Mouse (Mus musculus) hindbrain, embryonic 16.5 days (tissue): Measurements from ENCODE around the gene Sec63. TPM values are rescaled to one million over a fixed set of nuclear protein-coding genes. Genes with fewer than 3 reads are reported as not detected.

Source experiments
- ATAC-seq: fragments of 200-750 bp; cut with Nextera tagmentation; 2 replicates; pipeline ENCODE4 v1.8.0; 2017; ENCODE audit warnings: moderate TSS enrichment, moderate library complexity
- H3K27ac ChIP-seq: fragments of 300-500 bp; sonication (generic); 2 replicates; pipeline ENCODE4 v1.5.1; 2014; ENCODE audit warnings: low read depth, mild to moderate bottlenecking, control low read depth, low read length, moderate library complexity
- H3K27me3 ChIP-seq: fragments of 300-500 bp; sonication (generic); replicated peaks from 2 replicates; pipeline ENCODE4 v1.6.1; 2014; ENCODE audit warnings: low read length; ENCODE audit not compliant: control insufficient read depth, insufficient read depth
- H3K36me3 ChIP-seq: fragments of 300-500 bp; sonication (generic); 2 replicates; pipeline ENCODE4 v1.6.1; 2014; ENCODE audit warnings: mild to moderate bottlenecking, low read length, moderate library complexity, mixed read lengths; ENCODE audit not compliant: control insufficient read depth, insufficient read depth
- H3K4me1 ChIP-seq: fragments of 300-500 bp; sonication (generic); 2 replicates; pipeline ENCODE4 v1.6.1; 2014; ENCODE audit warnings: low read depth, low read length; ENCODE audit not compliant: control insufficient read depth, insufficient read depth
- H3K4me2 ChIP-seq: fragments of 300-500 bp; sonication (generic); 2 replicates; pipeline ENCODE4 v1.6.1; 2014; ENCODE audit warnings: mild to moderate bottlenecking, low read length, control low read depth, moderate library complexity
- H3K4me3 ChIP-seq: fragments of 300-500 bp; sonication (generic); 2 replicates; pipeline ENCODE4 v1.5.1; 2014; ENCODE audit warnings: mild to moderate bottlenecking, low read length, control low read depth, moderate library complexity
- H3K9ac ChIP-seq: fragments of 300-500 bp; sonication (generic); 2 replicates; pipeline ENCODE4 v1.6.1; 2014; ENCODE audit warnings: low read depth, mild to moderate bottlenecking, control low read depth, low read length, moderate library complexity
- H3K9me3 ChIP-seq: fragments of 300-500 bp; sonication (generic); 2 replicates; pipeline ENCODE4 v1.6.1; 2014; ENCODE audit warnings: mild to moderate bottlenecking, low read length, moderate library complexity; ENCODE audit not compliant: control insufficient read depth
- WGBS: fragments of 180-500 bp; shearing (Covaris S2); extraction: QIAGEN DNeasy Blood & Tissue Kit; methylation state at CpG from one replicate; pipeline ENCODE4 v1.1.7; 2014; 5-methylcytosine and 5-hydroxymethylcytosine counted together
- polyA plus RNA-seq: library from polyadenylated mRNA; unstranded; fragments of >200 nt; fragmentation: Nextera tagmentation; extraction: Ambion mirVana; gene quantifications from 2 replicates; pipeline ENCODE4 v1.2.1, GENCODE M21; 2015

Sec63 gene
- polyA plus RNA-seq, result 16.6 and 18.1 TPM in 2 replicates

GRCm38 (mm10) chr10:42760999-42761900 is at the start of gene Sec63:
TSS of gene Sec63 (plus strand) at chr10:42761496.
- 1% methylated on average over 39 of the region's 81 CpGs for WGBS
- Histone ChIP-seq H3K9me3 (no peaks in the 10 kb centered on the region), H3K27me3 (no peaks in the 10 kb centered on the region), H3K4me2 (peak within 1 kb of the TSS; percentile 87), H3K4me3 (peak within 1 kb of the TSS; percentile 98), H3K27ac (peak within 1 kb of the TSS; percentile 94), H3K4me1 (peaks cover 19% of the 10 kb centered on the region), H3K36me3 (no peaks in the 10 kb centered on the region), H3K9ac (peak within 1 kb of the TSS; percentile 98)
- peak; percentile 97 for ATAC-seq

GRCm38 (mm10) chr10:42714676-42715075 is 46.6 kb upstream of the Sec63 start:
- Histone ChIP-seq H3K27me3 (no peaks in the 10 kb centered on the region; the same call in 1 of the 2 replicates), H3K4me3 (no peak overlapping the region), H3K9ac (no peak overlapping the region), H3K9me3 (no peaks in the 10 kb centered on the region), H3K36me3 (no peaks in the 10 kb centered on the region), H3K4me1 (peaks cover 8% of the 10 kb centered on the region), H3K27ac (no peak overlapping the region), H3K4me2 (no peak overlapping the region)
- WGBS, result 26% methylated on average over 9 of the region's 9 CpGs
- ATAC-seq, result no peak

GRCm38 (mm10) chr10:42715366-42716035 is 45.8 kb upstream of the Sec63 start:
- no peak; the same call in 1 of the 2 replicates for ATAC-seq
- Histone ChIP-seq H3K4me3 (peak overlapping the region; percentile 10; the same call in 1 of the 2 replicates), H3K4me1 (peaks cover 8% of the 10 kb centered on the region), H3K4me2 (peak overlapping the region; percentile 42), H3K9ac (no peak overlapping the region), H3K36me3 (no peaks in the 10 kb centered on the region), H3K27ac (no peak overlapping the region), H3K9me3 (no peaks in the 10 kb centered on the region), H3K27me3 (no peaks in the 10 kb centered on the region; the same call in 1 of the 2 replicates)
- 22% methylated on average over 19 of the region's 19 CpGs for WGBS

- Histone ChIP-seq H3K4me3 (no peak overlapping the region), H3K4me2 (no peak overlapping the region), H3K36me3 (no peaks in the 10 kb centered on the region), H3K27me3 (no peaks in the 10 kb centered on the region), H3K27ac (no peak overlapping the region), H3K4me1 (no peaks in the 10 kb centered on the region), H3K9ac (no peak overlapping the region), H3K9me3 (no peaks in the 10 kb centered on the region)
- WGBS, result 90% methylated on average over 5 of the region's 5 CpGs
- ATAC-seq, result no peak
Measured at GRCm38 (mm10) chr10:42722116-42722515, 39.2 kb upstream of the Sec63 start.

GRCm38 (mm10) chr10:42723275-42724232 is 37.7 kb upstream of the Sec63 start:
- Histone ChIP-seq H3K36me3 (no peaks in the 10 kb centered on the region), H3K4me1 (no peaks in the 10 kb centered on the region), H3K9me3 (no peaks in the 10 kb centered on the region), H3K27ac (no peak overlapping the region), H3K27me3 (no peaks in the 10 kb centered on the region), H3K4me2 (no peak overlapping the region), H3K9ac (no peak overlapping the region), H3K4me3 (no peak overlapping the region)
- 70% methylated on average over 13 of the region's 13 CpGs for WGBS
- ATAC-seq, result no peak

GRCm38 (mm10) chr10:42729607-42730006 is 31.7 kb upstream of the Sec63 start:
- H3K9ac ChIP-seq, result no peak overlapping the region
- H3K4me1 ChIP-seq, result no peaks in the 10 kb centered on the region
- H3K9me3 ChIP-seq, result no peaks in the 10 kb centered on the region
- no peak for ATAC-seq
- H3K27me3 ChIP-seq, result no peaks in the 10 kb centered on the region
- WGBS, result 85% methylated on average over 2 of the region's 2 CpGs
- H3K4me3 ChIP-seq, result no peak overlapping the region
- H3K4me2 ChIP-seq, result no peak overlapping the region
- H3K36me3 ChIP-seq, result no peaks in the 10 kb centered on the region
- H3K27ac ChIP-seq, result no peak overlapping the region

- no peak overlapping the region for H3K9ac ChIP-seq
- no peaks in the 10 kb centered on the region for H3K27me3 ChIP-seq
- H3K4me3 ChIP-seq, result no peak overlapping the region
- no peak overlapping the region for H3K4me2 ChIP-seq
- no peaks in the 10 kb centered on the region for H3K9me3 ChIP-seq
- WGBS, result 55% methylated on average over 5 of the region's 5 CpGs
- H3K27ac ChIP-seq, result no peak overlapping the region
- H3K4me1 ChIP-seq, result no peaks in the 10 kb centered on the region
- no peaks in the 10 kb centered on the region for H3K36me3 ChIP-seq
- ATAC-seq, result no peak
Measured at GRCm38 (mm10) chr10:42734546-42735060, 26.7 kb upstream of the Sec63 start.

GRCm38 (mm10) chr10:42751813-42752212 is 9.5 kb upstream of the Sec63 start:
- Histone ChIP-seq H3K36me3 (no peaks in the 10 kb centered on the region), H3K4me3 (no peak overlapping the region), H3K27ac (no peak overlapping the region), H3K4me2 (no peak overlapping the region), H3K27me3 (no peaks in the 10 kb centered on the region), H3K9me3 (no peaks in the 10 kb centered on the region), H3K4me1 (no peaks in the 10 kb centered on the region), H3K9ac (no peak overlapping the region)
- no peak for ATAC-seq
- WGBS, result 74% methylated on average over 10 of the region's 10 CpGs
